Mouse (Mus musculus) intestine, embryonic 16.5 days (tissue): ENCODE measurements around the gene Mpv17l2. TPM values are rescaled to one million over a fixed set of nuclear protein-coding genes. Genes with fewer than 3 reads are reported as not detected.

Source experiments
- ATAC-seq: fragments of 200-750 bp; cut with Nextera tagmentation; 2 replicates; pipeline ENCODE4 v1.8.0; 2017; ENCODE audit warnings: moderate TSS enrichment, moderate library complexity
- H3K27ac ChIP-seq: fragments of 300-500 bp; sonication (generic); 2 replicates; pipeline ENCODE4 v1.5.1; 2014; ENCODE audit warnings: mild to moderate bottlenecking, low read length
- H3K27me3 ChIP-seq: fragments of 300-500 bp; sonication (generic); replicated peaks from 2 replicates; pipeline ENCODE4 v1.6.1; 2014; ENCODE audit warnings: low read length, control low read depth, mixed read lengths; ENCODE audit not compliant: control insufficient read depth, insufficient read depth
- H3K36me3 ChIP-seq: fragments of 300-500 bp; sonication (generic); 2 replicates; pipeline ENCODE4 v1.6.1; 2014; ENCODE audit warnings: low read length, control low read depth; ENCODE audit not compliant: control insufficient read depth, insufficient read depth
- H3K4me1 ChIP-seq: fragments of 300-500 bp; sonication (generic); 2 replicates; pipeline ENCODE4 v1.6.1; 2014; ENCODE audit warnings: low read length, control low read depth, mixed read lengths; ENCODE audit not compliant: control insufficient read depth, insufficient read depth
- H3K4me2 ChIP-seq: fragments of 300-500 bp; sonication (generic); 2 replicates; pipeline ENCODE4 v1.6.1; 2014; ENCODE audit warnings: low read depth, low read length, control low read depth
- H3K4me3 ChIP-seq: fragments of 300-500 bp; sonication (generic); 2 replicates; pipeline ENCODE4 v1.5.1; 2014; ENCODE audit warnings: mild to moderate bottlenecking, low read length
- H3K9ac ChIP-seq: fragments of 300-500 bp; sonication (generic); 2 replicates; pipeline ENCODE4 v1.6.1; 2014; ENCODE audit warnings: low read depth, low read length
- H3K9me3 ChIP-seq: fragments of 300-500 bp; sonication (generic); 2 replicates; pipeline ENCODE4 v1.6.1; 2016; ENCODE audit warnings: low read length, control low read depth; ENCODE audit not compliant: control insufficient read depth
- WGBS: fragments of 180-500 bp; shearing (Covaris S2); extraction: QIAGEN DNeasy Blood & Tissue Kit; methylation state at CpG from one replicate; pipeline ENCODE4 v1.1.7; 2014; 5-methylcytosine and 5-hydroxymethylcytosine counted together
- polyA plus RNA-seq: library from polyadenylated mRNA; unstranded; fragments of >200 nt; fragmentation: Nextera tagmentation; extraction: Ambion mirVana; gene quantifications from 2 replicates; pipeline ENCODE4 v1.2.1, GENCODE M21; 2015

Mpv17l2 gene
- polyA plus RNA-seq, 1 experiment from 2014 or later = 79.8 TPM

DNA sequence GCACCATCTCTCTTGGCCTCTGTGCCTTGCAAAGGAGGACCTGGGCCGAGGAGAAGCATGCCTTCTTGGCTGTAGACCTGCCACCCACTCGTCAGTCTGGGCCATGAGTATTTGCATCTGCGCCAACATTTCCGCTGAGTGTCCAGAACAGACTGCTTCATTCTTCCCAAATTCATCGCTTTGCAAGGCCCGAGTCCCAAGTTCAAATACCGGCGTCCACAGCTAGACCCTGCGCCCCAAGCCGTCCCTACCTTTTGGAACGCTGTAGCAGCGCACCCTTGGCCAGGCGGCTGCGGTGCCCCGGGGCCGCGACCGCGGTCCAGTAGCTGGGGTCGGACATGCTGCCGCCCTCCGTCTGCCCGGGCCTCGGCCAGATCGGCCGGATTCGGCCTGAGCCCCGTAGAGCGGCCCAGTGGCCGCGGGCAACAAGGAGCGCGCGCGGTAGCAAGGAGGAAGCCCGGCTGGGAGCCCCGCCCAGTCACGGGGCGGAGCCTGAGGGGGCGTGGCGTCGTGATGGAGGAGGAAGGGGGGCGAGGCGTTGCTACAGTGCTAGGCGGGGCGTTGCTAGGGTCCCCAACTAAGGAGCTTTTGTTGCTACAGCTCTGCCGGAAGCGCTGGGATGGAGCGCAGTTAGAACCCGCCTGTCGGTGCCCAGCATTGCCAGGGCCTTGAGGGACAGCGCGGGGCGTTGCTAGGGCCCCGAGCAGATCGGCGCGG lies 31.4 kb upstream of the Mpv17l2 start:
- H3K9ac ChIP-seq = peak overlapping the region; percentile 91
- H3K36me3 ChIP-seq = peaks cover 9% of the 10 kb centered on the region
- peak overlapping the region; percentile 71 for H3K4me3 ChIP-seq
- no peaks in the 10 kb centered on the region for H3K9me3 ChIP-seq
- peak; percentile 73 for ATAC-seq
- peak overlapping the region; percentile 75 for H3K4me2 ChIP-seq
- peak overlapping the region; percentile 49 for H3K27ac ChIP-seq
- H3K4me1 ChIP-seq = peaks cover 53% of the 10 kb centered on the region
- WGBS = 3% methylated on average over 58 of the region's 58 CpGs
- H3K27me3 ChIP-seq = no peaks in the 10 kb centered on the region

DNA sequence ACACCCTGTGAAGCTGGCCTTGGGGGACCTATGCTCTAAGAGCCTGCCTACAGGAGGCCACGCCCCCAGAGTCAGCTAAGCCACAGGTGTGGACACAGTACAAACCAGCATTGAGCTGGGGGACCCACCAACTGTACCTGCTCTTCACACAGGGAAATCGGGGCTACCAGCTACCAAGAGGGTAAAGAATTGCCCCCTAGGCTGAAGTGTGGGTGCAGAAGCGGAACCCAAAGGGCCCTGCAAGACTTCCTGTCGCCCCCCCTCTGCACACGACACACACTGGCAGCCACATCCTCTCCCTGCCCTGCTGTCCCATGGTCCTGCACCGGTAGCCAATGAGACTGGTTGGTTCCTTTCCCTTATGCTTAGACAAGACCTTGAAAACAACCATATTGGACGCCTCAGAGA lies 30.6 kb upstream of the Mpv17l2 start:
- WGBS = 56% methylated on average over 7 of the region's 7 CpGs
- H3K27ac ChIP-seq = peak overlapping the region; percentile 49
- no peaks in the 10 kb centered on the region for H3K27me3 ChIP-seq
- H3K36me3 ChIP-seq = peaks cover 10% of the 10 kb centered on the region
- H3K4me1 ChIP-seq = peaks cover 55% of the 10 kb centered on the region
- peak overlapping the region; percentile 91 for H3K9ac ChIP-seq
- H3K4me2 ChIP-seq = peak overlapping the region; percentile 75
- H3K4me3 ChIP-seq = peak overlapping the region; percentile 71
- ATAC-seq = no peak
- H3K9me3 ChIP-seq = no peaks in the 10 kb centered on the region

- H3K9me3 ChIP-seq = no peaks in the 10 kb centered on the region
- H3K27ac ChIP-seq = peak overlapping the region; percentile 4; the same call in 1 of the 2 replicates
- WGBS = 53% methylated on average over 8 of the region's 8 CpGs
- H3K36me3 ChIP-seq = peaks cover 14% of the 10 kb centered on the region
- H3K4me3 ChIP-seq = 0 out of 2 replicates have a peak overlapping the region, but pooled peaks have one; percentile 11
- no peak for ATAC-seq
- no peaks in the 10 kb centered on the region for H3K27me3 ChIP-seq
- H3K4me2 ChIP-seq = peak overlapping the region; percentile 75
- peak overlapping the region; percentile 91 for H3K9ac ChIP-seq
- peaks cover 55% of the 10 kb centered on the region for H3K4me1 ChIP-seq
These were observed 30.1 kb upstream of the Mpv17l2 start for GRCm38 (mm10) chr8:70790846-70791245.

GRCm38 (mm10) chr8:70789046-70789445 lies 28.3 kb upstream of the Mpv17l2 start:
- Histone ChIP-seq H3K9ac (0 out of 2 replicates have a peak overlapping the region, but pooled peaks have one; percentile 19), H3K4me3 (no peak overlapping the region), H3K4me2 (no peak overlapping the region), H3K36me3 (peaks cover 23% of the 10 kb centered on the region), H3K27me3 (no peaks in the 10 kb centered on the region), H3K9me3 (no peaks in the 10 kb centered on the region), H3K4me1 (peaks cover 44% of the 10 kb centered on the region), H3K27ac (no peak overlapping the region)
- no peak for ATAC-seq
- 86% methylated on average over 10 of the region's 10 CpGs for WGBS

GRCm38 (mm10) chr8:70787941-70788667 lies 27.4 kb upstream of the Mpv17l2 start:
- Histone ChIP-seq H3K36me3 (peaks cover 28% of the 10 kb centered on the region), H3K27me3 (no peaks in the 10 kb centered on the region), H3K4me1 (peaks cover 36% of the 10 kb centered on the region), H3K9me3 (no peaks in the 10 kb centered on the region), H3K27ac (no peak overlapping the region), H3K4me2 (peak overlapping the region; percentile 39), H3K9ac (0 out of 2 replicates have a peak overlapping the region, but pooled peaks have one; percentile 14), H3K4me3 (peak overlapping the region; percentile 31)
- WGBS = 29% methylated on average over 30 of the region's 30 CpGs
- peak; percentile 21 for ATAC-seq

GRCm38 (mm10) chr8:70787051-70787445 lies 26.3 kb upstream of the Mpv17l2 start:
- H3K9me3 ChIP-seq = no peaks in the 10 kb centered on the region
- no peak overlapping the region for H3K9ac ChIP-seq
- no peak overlapping the region for H3K27ac ChIP-seq
- 87% methylated on average over 3 of the region's 3 CpGs for WGBS
- no peaks in the 10 kb centered on the region for H3K27me3 ChIP-seq
- no peak overlapping the region; the same call in 1 of the 2 replicates for H3K4me2 ChIP-seq
- no peak overlapping the region for H3K4me3 ChIP-seq
- peaks cover 30% of the 10 kb centered on the region for H3K4me1 ChIP-seq
- no peak for ATAC-seq
- peaks cover 29% of the 10 kb centered on the region for H3K36me3 ChIP-seq

- Histone ChIP-seq H3K4me1 (peaks cover 25% of the 10 kb centered on the region), H3K9me3 (no peaks in the 10 kb centered on the region), H3K4me3 (no peak overlapping the region), H3K27ac (no peak overlapping the region), H3K9ac (no peak overlapping the region), H3K4me2 (no peak overlapping the region), H3K27me3 (no peaks in the 10 kb centered on the region), H3K36me3 (peaks cover 30% of the 10 kb centered on the region)
- no peak for ATAC-seq
- WGBS = 88% methylated on average over 25 of the region's 25 CpGs
These were observed 25.7 kb upstream of the Mpv17l2 start for GRCm38 (mm10) chr8:70786291-70787050.

- H3K4me1 ChIP-seq = peaks cover 18% of the 10 kb centered on the region
- ATAC-seq = no peak
- H3K9me3 ChIP-seq = no peaks in the 10 kb centered on the region
- H3K27ac ChIP-seq = no peak overlapping the region
- H3K27me3 ChIP-seq = no peaks in the 10 kb centered on the region
- peak overlapping the region; percentile 29; the same call in 1 of the 2 replicates for H3K9ac ChIP-seq
- no peak overlapping the region for H3K4me3 ChIP-seq
- WGBS = 70% methylated on average over 11 of the region's 11 CpGs
- no peak overlapping the region for H3K4me2 ChIP-seq
- H3K36me3 ChIP-seq = peaks cover 30% of the 10 kb centered on the region
These were observed 19.3 kb upstream of the Mpv17l2 start for GRCm38 (mm10) chr8:70780093-70780492.
